Mouse (Mus musculus) heart, postnatal 36 days (tissue): ENCODE results near the gene Plekhb2. TPM values are rescaled to one million over a fixed set of nuclear protein-coding genes. Genes with fewer than 3 reads are reported as not detected.

Experiments used
- total RNA-seq, 2 experiments: library from RNA; stranded (reverse); gene quantifications; 2 replicates each; pipeline ENCODE4 v1.2.3; 2021

Plekhb2 gene
- total RNA-seq, 2 experiments from 2014 or later = 102 to 117 TPM

Other genes with a start within 250 kb of the Plekhb2 start
- gene Fam168b, start 6.9 kb upstream of the Plekhb2 start, total RNA-seq = 10 to 100 TPM; 41.8 to 45.3 TPM